Comparison of ENCODE assay signal across 13 mouse cellular contexts in genomic region chr14:71047096-71047495, GRCm38 (mm10).
DNase-seq lines count a peak whose midpoint lies in the region; ATAC-seq and TF ChIP-seq lines count a peak whose summit lies in the region.
"Had no signal": no experiment of that assay in that cellular context is flagged by ENCODE, and none has a peak within 500 bp of the region (broad histone marks: within the 10 kb centered on the region; RNA-seq: fewer than 3 reads in every experiment).

No protein-coding gene starts in this region.

- intact Hi-C loops in left cerebral cortex, postnatal 25 days (cut with DNase I): no loop called here

- no peak for DNase-seq in cerebellum, postnatal 4 days (ENCODE audit: low spot score in 2 of 2)
- DNase-seq in layer of hippocampus, adult 2 months (ENCODE audit: low spot score in 2 of 2): peak in 1 of 2 experiments; percentile 37
- DNase-seq in layer of hippocampus, postnatal 14 days (ENCODE audit: low spot score in 2 of 2): no peak
- DNase-seq in brain, adult 2 months (ENCODE audit: low read depth, low spot score): peak; percentile 93
- DNase-seq in left cerebral cortex, postnatal 25 days (ENCODE audit: low spot score in 2 of 2): peak; percentile 6 to 34
- no peak for DNase-seq in ovary, postnatal 10 days (ENCODE audit: low spot score)
- no peak for DNase-seq in urinary bladder, postnatal 10 days (ENCODE audit: low spot score)
- DNase-seq: adrenal gland, postnatal 14 days; cerebellum, adult 8-10 months; heart, postnatal 36 days; kidney, adult 2 months; liver, embryonic 13.5 days had no signal

- peak overlapping the region; percentile 32; the same call in 1 of the 2 replicates for H3K27ac ChIP-seq in layer of hippocampus, adult 2 months
- H3K27ac ChIP-seq: liver, embryonic 13.5 days had no signal

- no peak for TF ChIP-seq CTCF in layer of hippocampus, adult 2 months (conservative IDR thresholded peaks at IDR 0.05)

- 0 out of 2 replicates have a peak, but pooled peaks have one; percentile 7 for ATAC-seq in cerebellum, adult (ENCODE audit: insufficient number of reproducible peaks, low FRiP score, low TSS enrichment)

- H3K4me3 ChIP-seq in layer of hippocampus, adult 2 months: no peak overlapping the region
- H3K4me3 ChIP-seq: liver, embryonic 13.5 days had no signal

Comparison
In these comparisons a context has a peak if more than half of its experiments do, and no peak if none do; other contexts are left out.
1. DNase-seq: peak in brain, adult 2 months (single experiment) and left cerebral cortex, postnatal 25 days (2 of 2); none in cerebellum, postnatal 4 days (0 of 2), layer of hippocampus, postnatal 14 days (0 of 2), ovary, postnatal 10 days (single experiment) and urinary bladder, postnatal 10 days (single experiment).